Mouse (Mus musculus): ENCODE data around the gene Gm47289. TPM values are rescaled to one million over a fixed set of nuclear protein-coding genes. Genes with fewer than 3 reads are reported as not detected.

The Gm47289 gene
- polyA plus RNA-seq, 1 experiment from 2014 or later: not detected

Other genes starting within 250 kb of the Gm47289 start
- 19.0 and 22.2 TPM in 2 replicates for gene Ctdspl, start 232.7 kb upstream of the Gm47289 start, polyA plus RNA-seq (2015; fragmentation: Nextera tagmentation; extraction: Ambion mirVana)
- gene Vill, start 106.4 kb upstream of the Gm47289 start, polyA plus RNA-seq (2015; fragmentation: Nextera tagmentation; extraction: Ambion mirVana): 39.4 and 40.2 TPM in 2 replicates
- 15.5 and 17.7 TPM in 2 replicates for gene Plcd1, start 65.7 kb upstream of the Gm47289 start, polyA plus RNA-seq (2015; fragmentation: Nextera tagmentation; extraction: Ambion mirVana)
- 1.3 and 1.4 TPM in 2 replicates for gene Dlec1, start 56.7 kb upstream of the Gm47289 start, polyA plus RNA-seq (2015; fragmentation: Nextera tagmentation; extraction: Ambion mirVana)
- gene Acaa1b, start 2.1 kb upstream of the Gm47289 start, polyA plus RNA-seq (2015; fragmentation: Nextera tagmentation; extraction: Ambion mirVana): 1.2 and 1.6 TPM in 2 replicates
- gene Slc22a13, start 49.9 kb downstream of the Gm47289 start, polyA plus RNA-seq (2015; fragmentation: Nextera tagmentation; extraction: Ambion mirVana): not detected in 2 replicates
- gene Oxsr1, start 163.3 kb downstream of the Gm47289 start, polyA plus RNA-seq (2015; fragmentation: Nextera tagmentation; extraction: Ambion mirVana): 10.3 and 11.3 TPM in 2 replicates
- gene Acaa1a, start 180.5 kb downstream of the Gm47289 start, polyA plus RNA-seq (2015; fragmentation: Nextera tagmentation; extraction: Ambion mirVana): 117 and 121 TPM in 2 replicates
- gene Myd88, start 182.2 kb downstream of the Gm47289 start, polyA plus RNA-seq (2015; fragmentation: Nextera tagmentation; extraction: Ambion mirVana): 29.4 and 32.0 TPM in 2 replicates
- gene Xylb, start 198.2 kb downstream of the Gm47289 start, polyA plus RNA-seq (2015; fragmentation: Nextera tagmentation; extraction: Ambion mirVana): 4.3 and 4.9 TPM in 2 replicates
- gene Slc22a14, start 206.4 kb downstream of the Gm47289 start, polyA plus RNA-seq (2015; fragmentation: Nextera tagmentation; extraction: Ambion mirVana): 0.10 TPM in 1 of 2 replicates, not detected in the other
- gene Acvr2b, start 243.0 kb downstream of the Gm47289 start, polyA plus RNA-seq (2015; fragmentation: Nextera tagmentation; extraction: Ambion mirVana): 14.1 and 18.8 TPM in 2 replicates